Mouse (Mus musculus) inflammation-experienced regulatory T-cells, adult 6 months (primary cell): ENCODE data around the gene Asb17. TPM values are rescaled to one million over a fixed set of nuclear protein-coding genes. Genes with fewer than 3 reads are reported as not detected.
A peak's percentile ranks its signal among the peaks of the same experiment; 100 is the strongest.
"Not testable (repeated sequence)": the region's sequence is repeated elsewhere in the genome, so short reads cannot be mapped to it uniquely, and the experiment has no call there.

Experiments
- ATAC-seq: one replicate; pipeline ENCODE4 v1.8.0; 2017
- polyA plus RNA-seq, 3 experiments: library from polyadenylated mRNA; unstranded; fragments of 100-300 nt; shearing (Covaris generic); gene quantifications; one replicate each; pipeline ENCODE4 v1.2.1; 2017

Asb17 gene
- polyA plus RNA-seq = not detected

- no peak for ATAC-seq
Observed at GRCm38 (mm10) chr3:153844030-153844429, at the start of gene Asb17. Gene Asb17, plus strand, starts transcription at chr3:153844209.

GRCm38 (mm10) chr3:153797574-153797973 is 46.4 kb upstream of the Asb17 start:
- ATAC-seq = no peak

GRCm38 (mm10) chr3:153799603-153800002 is 44.4 kb upstream of the Asb17 start:
- ATAC-seq = no peak

- no peak for ATAC-seq
Observed at GRCm38 (mm10) chr3:153800690-153801089, 43.3 kb upstream of the Asb17 start.

- ATAC-seq = no peak
Observed at GRCm38 (mm10) chr3:153801541-153801940, 42.5 kb upstream of the Asb17 start.

GRCm38 (mm10) chr3:153802640-153803039 is 41.4 kb upstream of the Asb17 start:
- no peak for ATAC-seq

- ATAC-seq = no peak
Observed at GRCm38 (mm10) chr3:153804032-153804431, 40.0 kb upstream of the Asb17 start.

- ATAC-seq = peak; percentile 70
Observed at GRCm38 (mm10) chr3:153806077-153806772, 37.8 kb upstream of the Asb17 start.

- no peak for ATAC-seq
Observed at GRCm38 (mm10) chr3:153806773-153807443, 37.1 kb upstream of the Asb17 start.

GRCm38 (mm10) chr3:153807444-153808149 is 36.4 kb upstream of the Asb17 start:
- no peak for ATAC-seq

- no peak for ATAC-seq
Observed at GRCm38 (mm10) chr3:153808406-153808805, 35.6 kb upstream of the Asb17 start.

- ATAC-seq = no peak
Observed at GRCm38 (mm10) chr3:153814026-153814425, 30.0 kb upstream of the Asb17 start.

GRCm38 (mm10) chr3:153817376-153817890 is 26.6 kb upstream of the Asb17 start:
- ATAC-seq = no peak

- no peak for ATAC-seq
Observed at GRCm38 (mm10) chr3:153818723-153819122, 25.3 kb upstream of the Asb17 start.

GRCm38 (mm10) chr3:153819438-153819837 is 24.6 kb upstream of the Asb17 start:
- ATAC-seq = no peak

GRCm38 (mm10) chr3:153823671-153824515 is 20.1 kb upstream of the Asb17 start:
- ATAC-seq = no peak

- ATAC-seq = no peak
Observed at GRCm38 (mm10) chr3:153825197-153825596, 18.8 kb upstream of the Asb17 start.

GRCm38 (mm10) chr3:153826616-153827015 is 17.4 kb upstream of the Asb17 start:
- no peak for ATAC-seq

GRCm38 (mm10) chr3:153829788-153830187 is 14.2 kb upstream of the Asb17 start:
- not testable (repeated sequence) for ATAC-seq

- ATAC-seq = no peak
Observed at GRCm38 (mm10) chr3:153831014-153831872, 12.8 kb upstream of the Asb17 start.
